Mouse (Mus musculus) heart, embryonic 15.5 days (tissue): ENCODE measurements around the gene Pip4k2a. TPM values are rescaled to one million over a fixed set of nuclear protein-coding genes. Genes with fewer than 3 reads are reported as not detected.

ENCODE experiments used
- ATAC-seq: fragments of 200-750 bp; cut with Nextera tagmentation; replicated peaks from 2 replicates; pipeline ENCODE4 v1.8.0; 2017; ENCODE audit warnings: low read depth, moderate TSS enrichment; ENCODE audit not compliant: insufficient number of reproducible peaks, insufficient read depth, low FRiP score
- H3K27ac ChIP-seq: fragments of 300-500 bp; sonication (generic); 2 replicates; pipeline ENCODE4 v1.5.1; 2015; ENCODE audit warnings: mild to moderate bottlenecking, inconsistent platforms
- H3K27me3 ChIP-seq: fragments of 300-500 bp; sonication (generic); 2 replicates; pipeline ENCODE4 v1.6.1; 2015; ENCODE audit warnings: inconsistent platforms
- H3K36me3 ChIP-seq: fragments of 300-500 bp; sonication (generic); 2 replicates; pipeline ENCODE4 v1.6.1; 2015; ENCODE audit warnings: mild to moderate bottlenecking, inconsistent platforms
- H3K4me1 ChIP-seq: fragments of 300-500 bp; sonication (generic); replicated peaks from 2 replicates; pipeline ENCODE4 v1.6.1; 2015; ENCODE audit warnings: inconsistent platforms
- H3K4me2 ChIP-seq: fragments of 300-500 bp; sonication (generic); 2 replicates; pipeline ENCODE4 v1.6.1; 2015; ENCODE audit warnings: inconsistent platforms, mild to moderate bottlenecking, moderate library complexity
- H3K4me3 ChIP-seq: fragments of 300-500 bp; sonication (generic); 2 replicates; pipeline ENCODE4 v1.5.1; 2015; ENCODE audit warnings: mild to moderate bottlenecking, inconsistent platforms
- H3K9ac ChIP-seq: fragments of 300-500 bp; sonication (generic); 2 replicates; pipeline ENCODE4 v1.6.1; 2015; ENCODE audit warnings: mild to moderate bottlenecking, inconsistent platforms
- H3K9me3 ChIP-seq: fragments of 300-500 bp; sonication (generic); replicated peaks from 2 replicates; pipeline ENCODE4 v1.6.1; 2016; ENCODE audit warnings: inconsistent platforms
- WGBS: fragments of 180-500 bp; shearing (Covaris S2); methylation state at CpG from one replicate; pipeline ENCODE4 v1.1.7; 2015; ENCODE audit warnings: mixed read lengths; 5-methylcytosine and 5-hydroxymethylcytosine counted together
- polyA plus RNA-seq: library from polyadenylated mRNA; unstranded; fragments of >200 nt; fragmentation: Nextera tagmentation; extraction: Ambion mirVana; gene quantifications from 2 replicates; pipeline ENCODE4 v1.2.1, GENCODE M21; 2015

The Pip4k2a gene
- polyA plus RNA-seq, 1 experiment from 2014 or later: 6.1 TPM

GRCm38 (mm10) chr2:18937611-18938010 is 60.3 kb downstream of the Pip4k2a start:
- Histone ChIP-seq H3K27me3 (no peaks in the 10 kb centered on the region), H3K4me1 (peaks cover 48% of the 10 kb centered on the region), H3K4me3 (no peak overlapping the region), H3K4me2 (no peak overlapping the region), H3K27ac (peak overlapping the region; percentile 50), H3K9me3 (no peaks in the 10 kb centered on the region), H3K9ac (no peak overlapping the region), H3K36me3 (no peaks in the 10 kb centered on the region)
- ATAC-seq: peak; percentile 37; the same call in 1 of the 2 replicates
- WGBS: 39% methylated on average over 2 of the region's 2 CpGs

DNA sequence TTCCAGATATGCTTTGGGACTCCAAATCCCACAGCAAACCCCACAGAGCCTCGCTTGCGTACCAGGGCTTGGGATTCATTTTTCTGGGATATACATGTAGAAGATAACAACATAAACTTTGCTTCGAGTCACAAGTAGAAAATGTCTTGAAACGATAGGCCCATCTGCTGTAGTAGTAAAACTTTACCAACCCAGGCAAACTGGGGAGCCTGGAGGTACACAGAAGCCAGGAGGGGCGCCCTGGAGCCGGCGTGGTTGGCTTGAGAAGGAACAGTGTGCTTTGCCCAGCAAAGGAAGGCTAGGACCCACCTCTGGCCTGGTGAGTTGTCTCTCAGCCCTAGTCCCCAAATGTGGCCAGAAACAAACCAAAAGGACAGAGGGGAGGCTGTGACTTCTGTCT is 61.5 kb downstream of the Pip4k2a start:
- no peak overlapping the region for H3K4me2 ChIP-seq
- no peak overlapping the region for H3K9ac ChIP-seq
- peaks cover 48% of the 10 kb centered on the region for H3K4me1 ChIP-seq
- H3K9me3 ChIP-seq: no peaks in the 10 kb centered on the region
- 86% methylated on average over 7 of the region's 7 CpGs for WGBS
- no peak overlapping the region for H3K27ac ChIP-seq
- no peaks in the 10 kb centered on the region for H3K27me3 ChIP-seq
- no peaks in the 10 kb centered on the region for H3K36me3 ChIP-seq
- ATAC-seq: no peak
- no peak overlapping the region for H3K4me3 ChIP-seq

GRCm38 (mm10) chr2:18935581-18936027 is 62.3 kb downstream of the Pip4k2a start:
- Histone ChIP-seq H3K4me1 (peaks cover 39% of the 10 kb centered on the region), H3K9me3 (no peaks in the 10 kb centered on the region), H3K9ac (no peak overlapping the region), H3K36me3 (no peaks in the 10 kb centered on the region), H3K27ac (no peak overlapping the region), H3K27me3 (no peaks in the 10 kb centered on the region), H3K4me3 (no peak overlapping the region), H3K4me2 (no peak overlapping the region)
- 57% methylated on average over 2 of the region's 2 CpGs for WGBS
- no peak for ATAC-seq

- Histone ChIP-seq H3K27ac (no peak overlapping the region), H3K9ac (no peak overlapping the region), H3K36me3 (no peaks in the 10 kb centered on the region), H3K4me3 (no peak overlapping the region), H3K9me3 (no peaks in the 10 kb centered on the region), H3K4me2 (no peak overlapping the region), H3K4me1 (peaks cover 29% of the 10 kb centered on the region), H3K27me3 (no peaks in the 10 kb centered on the region)
- 82% methylated on average over 9 of the region's 9 CpGs for WGBS
- ATAC-seq: no peak
Observed at GRCm38 (mm10) chr2:18934131-18934530, 63.8 kb downstream of the Pip4k2a start.

GRCm38 (mm10) chr2:18933418-18933817 is 64.5 kb downstream of the Pip4k2a start:
- Histone ChIP-seq H3K9me3 (no peaks in the 10 kb centered on the region), H3K36me3 (no peaks in the 10 kb centered on the region), H3K9ac (no peak overlapping the region), H3K4me3 (no peak overlapping the region), H3K4me1 (peaks cover 29% of the 10 kb centered on the region), H3K27me3 (no peaks in the 10 kb centered on the region), H3K27ac (no peak overlapping the region), H3K4me2 (no peak overlapping the region)
- WGBS: 78% methylated on average over 7 of the region's 7 CpGs
- no peak for ATAC-seq

GRCm38 (mm10) chr2:18930318-18931060 is 67.4 kb downstream of the Pip4k2a start:
- H3K4me1 ChIP-seq: peaks cover 10% of the 10 kb centered on the region
- H3K27ac ChIP-seq: no peak overlapping the region
- no peak overlapping the region for H3K4me3 ChIP-seq
- H3K27me3 ChIP-seq: no peaks in the 10 kb centered on the region
- no peak overlapping the region for H3K4me2 ChIP-seq
- H3K36me3 ChIP-seq: no peaks in the 10 kb centered on the region
- WGBS: 88% methylated on average over 13 of the region's 13 CpGs
- no peak for ATAC-seq
- H3K9me3 ChIP-seq: no peaks in the 10 kb centered on the region
- H3K9ac ChIP-seq: no peak overlapping the region

DNA sequence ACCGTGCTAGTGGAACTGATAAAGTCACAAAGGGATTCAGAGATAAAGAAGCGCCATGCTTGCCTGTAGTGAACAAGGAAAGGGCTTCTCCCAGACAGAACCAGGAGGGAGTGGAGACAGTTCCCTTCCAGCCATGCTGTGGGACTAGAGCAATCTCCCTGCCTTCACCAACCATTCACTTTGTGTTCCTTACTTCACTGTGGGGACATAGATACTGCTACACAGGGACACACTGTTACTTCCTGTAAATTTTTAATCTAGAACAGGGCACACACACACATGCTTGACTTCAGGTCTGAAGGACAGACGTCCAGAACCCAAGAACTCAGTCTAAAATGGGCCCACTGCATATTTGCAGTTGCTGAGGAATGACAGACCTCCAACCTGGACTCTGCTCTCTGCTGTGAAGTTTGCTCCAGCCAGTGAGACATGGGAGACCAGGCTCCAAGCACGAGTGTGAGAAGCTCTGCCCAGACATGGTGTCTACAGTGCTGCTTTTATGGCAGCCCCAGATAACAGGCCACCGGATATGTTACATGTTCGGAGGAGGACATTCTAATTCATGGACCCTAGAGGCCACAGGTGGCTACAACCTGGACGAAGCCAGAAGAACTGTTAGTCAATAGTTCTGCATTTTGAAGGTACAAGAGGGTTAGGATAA is 69.2 kb downstream of the Pip4k2a start:
- ATAC-seq: no peak
- H3K4me1 ChIP-seq: peaks cover 10% of the 10 kb centered on the region
- no peaks in the 10 kb centered on the region for H3K36me3 ChIP-seq
- WGBS: 52% methylated on average over 7 of the region's 7 CpGs
- H3K4me3 ChIP-seq: no peak overlapping the region
- no peaks in the 10 kb centered on the region for H3K9me3 ChIP-seq
- no peak overlapping the region for H3K27ac ChIP-seq
- H3K4me2 ChIP-seq: no peak overlapping the region
- H3K9ac ChIP-seq: no peak overlapping the region
- no peaks in the 10 kb centered on the region for H3K27me3 ChIP-seq

GRCm38 (mm10) chr2:18928196-18928595 is 69.7 kb downstream of the Pip4k2a start:
- Histone ChIP-seq H3K27ac (no peak overlapping the region), H3K4me3 (no peak overlapping the region), H3K9me3 (no peaks in the 10 kb centered on the region), H3K4me1 (peaks cover 10% of the 10 kb centered on the region), H3K9ac (no peak overlapping the region), H3K27me3 (no peaks in the 10 kb centered on the region), H3K36me3 (no peaks in the 10 kb centered on the region), H3K4me2 (no peak overlapping the region)
- WGBS: 52% methylated on average over 8 of the region's 8 CpGs
- no peak for ATAC-seq

DNA sequence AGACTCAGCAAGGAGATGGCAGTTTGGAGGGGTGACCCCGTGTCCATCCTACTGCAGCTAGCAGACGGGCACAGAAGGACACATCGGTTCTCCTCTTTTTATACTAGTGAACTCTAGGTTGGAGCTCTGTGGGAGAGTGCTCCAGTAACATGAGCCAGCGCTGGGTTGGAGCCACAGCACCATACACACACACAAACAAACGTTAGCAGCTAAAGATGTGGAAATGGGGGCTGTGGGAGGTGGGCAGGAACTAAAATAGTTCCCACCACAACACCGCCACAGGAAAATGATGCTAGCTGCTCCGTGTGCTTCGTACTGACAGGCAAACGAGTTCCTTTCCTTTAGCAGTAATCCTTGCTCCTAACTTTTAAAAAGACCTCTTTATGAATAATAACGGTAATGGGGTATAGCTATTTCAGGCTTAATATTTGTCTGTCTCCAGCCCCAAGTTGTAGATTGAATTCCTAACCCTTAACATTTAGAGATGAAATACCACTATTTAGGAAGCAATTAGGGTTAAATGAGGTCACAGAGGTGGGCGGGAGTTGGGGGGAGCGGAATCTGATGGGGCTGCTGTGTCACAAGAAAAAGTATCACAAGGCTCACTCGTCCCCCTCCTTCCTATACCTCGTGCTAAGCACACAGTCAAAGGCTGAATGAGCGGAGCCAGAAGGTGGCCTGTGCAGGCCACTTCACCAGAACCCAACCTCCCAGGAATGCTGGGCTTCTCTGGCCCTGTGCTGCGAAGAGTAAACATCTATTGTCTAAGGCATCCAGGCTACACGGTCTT is 73.9 kb downstream of the Pip4k2a start:
- ATAC-seq: no peak

GRCm38 (mm10) chr2:18923098-18923649 is 74.8 kb downstream of the Pip4k2a start:
- Histone ChIP-seq H3K27ac (no peak overlapping the region), H3K4me3 (no peak overlapping the region), H3K4me1 (peaks cover 7% of the 10 kb centered on the region; the same call in 1 of the 2 replicates), H3K9me3 (no peaks in the 10 kb centered on the region), H3K9ac (no peak overlapping the region), H3K4me2 (no peak overlapping the region), H3K27me3 (no peaks in the 10 kb centered on the region), H3K36me3 (no peaks in the 10 kb centered on the region)
- ATAC-seq: no peak
- 77% methylated on average over 9 of the region's 9 CpGs for WGBS

More for the DNA sequence above, 73.9 kb downstream of the Pip4k2a start:
- H3K4me1 ChIP-seq: peaks cover 14% of the 10 kb centered on the region
- no peak overlapping the region for H3K4me3 ChIP-seq
- H3K27me3 ChIP-seq: no peaks in the 10 kb centered on the region
- H3K9me3 ChIP-seq: no peaks in the 10 kb centered on the region
- no peak overlapping the region for H3K27ac ChIP-seq
- no peak overlapping the region for H3K9ac ChIP-seq
- no peaks in the 10 kb centered on the region for H3K36me3 ChIP-seq
- 60% methylated on average over 17 of the region's 17 CpGs for WGBS
- no peak overlapping the region for H3K4me2 ChIP-seq

DNA sequence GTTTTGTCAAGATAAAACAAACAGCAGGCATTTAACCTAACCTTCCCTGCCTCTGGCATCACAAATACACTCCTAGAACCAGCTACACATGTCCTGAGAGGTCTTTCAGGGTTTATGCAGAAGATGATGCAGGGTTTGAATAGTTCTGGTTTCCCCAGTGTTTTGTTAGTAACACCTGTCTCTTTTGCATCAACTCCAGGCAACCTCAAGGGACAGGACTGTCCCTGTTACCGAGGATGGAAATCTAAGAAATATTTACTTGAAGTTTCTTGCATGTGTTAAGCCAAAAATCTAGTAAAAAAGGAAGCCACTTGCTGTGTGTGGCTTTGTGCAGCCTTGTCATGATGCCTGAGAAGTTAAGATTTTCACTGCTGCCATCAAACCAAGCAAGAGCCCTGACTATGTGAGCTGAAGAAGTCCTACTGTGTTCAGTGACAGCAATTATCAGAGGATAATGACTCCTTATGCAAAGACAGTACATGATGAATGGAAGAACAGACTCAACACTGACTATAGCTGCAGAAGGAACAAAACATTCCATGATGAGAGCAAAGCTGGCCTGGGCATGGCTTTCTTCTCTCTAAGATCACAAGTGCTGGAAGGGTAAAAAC is 76.3 kb downstream of the Pip4k2a start:
- H3K4me1 ChIP-seq: peaks cover 10% of the 10 kb centered on the region
- no peak for ATAC-seq
- no peak overlapping the region for H3K4me3 ChIP-seq
- no peak overlapping the region for H3K9ac ChIP-seq
- H3K9me3 ChIP-seq: no peaks in the 10 kb centered on the region
- no peak overlapping the region for H3K27ac ChIP-seq
- H3K4me2 ChIP-seq: no peak overlapping the region
- 50% methylated on average over 1 of the region's 1 CpGs for WGBS
- no peaks in the 10 kb centered on the region for H3K36me3 ChIP-seq
- no peaks in the 10 kb centered on the region for H3K27me3 ChIP-seq
